Mouse (Mus musculus) urinary bladder, postnatal 14 days (tissue): ENCODE results near the gene Cpm.

ENCODE experiments used
- DNase-seq: peaks from one replicate; pipeline ENCODE4 v3.0.0; 2021; ENCODE audit warnings: low spot score

Gene Cpm

DNA sequence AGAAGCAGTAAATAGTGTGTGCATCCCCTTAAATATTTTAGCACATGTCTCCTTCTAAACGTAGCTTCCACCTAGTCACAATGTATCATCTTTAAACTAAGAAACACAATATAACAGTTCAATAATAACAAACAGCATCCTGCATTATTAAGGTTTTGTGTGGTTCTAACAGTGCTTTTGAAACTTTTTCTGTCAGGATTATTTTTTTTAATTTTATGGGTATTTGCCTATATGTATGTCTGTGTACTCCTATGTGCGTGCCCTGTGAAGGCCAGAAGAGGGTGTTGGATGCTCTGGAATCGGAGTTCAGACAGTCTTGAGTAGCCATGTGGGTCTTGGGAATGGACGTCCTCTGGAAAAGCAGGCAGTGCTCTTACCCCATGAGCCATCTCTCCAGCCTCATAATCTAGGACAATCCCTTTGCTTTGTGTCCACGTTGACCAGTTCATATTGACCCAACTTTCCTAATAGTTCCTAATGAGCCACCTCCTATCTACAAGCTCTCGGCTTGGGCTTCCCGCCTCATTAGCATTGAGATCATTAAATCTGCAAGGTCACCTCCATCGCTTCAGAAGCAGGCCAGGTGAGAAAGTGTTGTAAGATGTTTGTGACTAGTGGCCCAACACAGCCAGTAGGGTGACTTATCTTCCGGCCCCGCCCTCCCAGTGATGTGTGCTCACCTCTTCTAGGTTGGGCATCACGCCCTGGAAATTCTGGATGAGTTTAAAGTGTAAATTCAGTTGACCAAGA, 20.2 kb downstream of the Cpm start:
- no peak for DNase-seq

DNA sequence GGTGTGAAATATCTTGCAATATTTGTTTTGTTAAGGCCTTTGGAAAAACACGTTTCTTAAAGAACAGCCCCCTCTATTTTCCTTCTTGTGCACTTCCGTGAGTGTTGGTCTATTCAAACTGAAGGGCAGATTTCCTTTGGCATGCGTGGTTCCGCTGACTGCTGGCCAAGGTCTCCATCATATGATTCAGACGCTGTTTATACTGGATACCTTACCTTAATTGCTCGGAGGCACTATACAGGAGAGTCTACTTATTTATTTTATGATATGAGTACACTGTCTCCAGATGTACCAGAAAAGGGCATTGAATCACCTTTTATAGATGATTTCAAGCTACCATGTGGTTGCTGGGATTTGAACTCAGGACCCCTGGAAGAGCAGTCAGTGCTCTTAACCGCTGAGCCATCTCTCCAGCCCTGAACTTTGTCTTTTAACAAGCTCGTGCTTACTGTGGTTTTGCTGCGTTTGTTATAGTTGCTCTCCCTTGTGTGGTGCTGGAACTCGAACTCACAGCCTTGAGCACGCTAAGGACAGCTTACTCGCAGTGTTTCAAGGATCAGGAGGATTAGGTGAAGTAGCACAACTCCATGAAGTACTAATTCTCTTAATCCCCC, 20.8 kb downstream of the Cpm start:
- DNase-seq = no peak

DNA sequence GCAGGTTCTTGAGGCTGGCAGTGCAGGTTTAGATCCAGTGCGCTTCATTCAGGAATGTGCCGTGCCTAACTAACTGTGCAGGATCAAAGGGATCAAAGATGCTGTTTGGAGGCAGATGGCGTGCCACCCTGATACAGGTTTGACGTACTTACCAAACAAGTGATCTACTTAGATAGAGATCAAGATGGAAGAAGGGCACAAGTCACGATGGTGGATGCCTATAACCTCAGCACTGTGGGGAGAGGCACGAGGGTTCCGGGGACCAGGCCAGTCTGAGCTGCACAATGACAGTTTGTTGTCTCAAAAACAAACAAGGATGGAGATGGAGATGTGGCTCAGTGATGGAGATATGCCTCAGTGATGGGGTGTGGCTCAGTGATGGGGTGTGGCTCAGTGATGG, 21.4 kb downstream of the Cpm start:
- DNase-seq = no peak

DNA sequence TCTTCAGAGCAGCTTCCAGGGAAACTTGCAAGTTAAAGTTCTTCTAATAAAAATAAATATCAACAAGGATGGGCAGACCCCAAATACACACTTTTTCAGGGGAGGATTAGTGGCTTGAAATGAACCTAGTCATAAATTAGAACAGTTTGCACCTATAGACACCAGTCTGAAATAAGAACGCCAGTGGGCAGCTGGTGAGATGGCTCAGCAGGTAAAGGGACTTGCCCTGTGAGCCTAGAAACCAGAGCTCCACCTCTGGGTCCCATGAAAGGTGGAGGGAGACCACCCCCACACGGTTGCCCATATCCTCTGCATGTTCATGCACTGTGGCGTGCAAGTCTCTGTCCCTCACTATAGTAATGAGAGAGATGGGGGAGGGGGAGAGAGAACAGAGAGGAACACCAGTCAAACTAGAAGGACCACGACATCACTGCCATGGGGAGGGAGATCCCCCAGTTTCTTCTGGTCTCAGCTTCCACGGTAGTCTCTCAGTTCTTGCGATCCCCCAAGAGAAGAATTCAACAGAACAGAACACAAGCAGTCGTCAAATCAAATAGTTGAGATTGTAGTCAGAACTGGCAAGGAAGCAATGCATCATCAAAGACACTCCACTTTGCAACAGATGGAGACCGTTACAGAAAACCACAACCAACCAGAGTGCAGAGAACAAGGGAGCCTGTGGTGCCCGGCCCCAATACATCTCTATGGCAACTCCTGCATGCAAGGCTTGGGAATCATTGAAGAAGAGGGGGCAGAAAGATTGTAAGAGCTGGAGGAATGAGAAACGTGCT, 22.5 kb downstream of the Cpm start:
- no peak for DNase-seq

DNA sequence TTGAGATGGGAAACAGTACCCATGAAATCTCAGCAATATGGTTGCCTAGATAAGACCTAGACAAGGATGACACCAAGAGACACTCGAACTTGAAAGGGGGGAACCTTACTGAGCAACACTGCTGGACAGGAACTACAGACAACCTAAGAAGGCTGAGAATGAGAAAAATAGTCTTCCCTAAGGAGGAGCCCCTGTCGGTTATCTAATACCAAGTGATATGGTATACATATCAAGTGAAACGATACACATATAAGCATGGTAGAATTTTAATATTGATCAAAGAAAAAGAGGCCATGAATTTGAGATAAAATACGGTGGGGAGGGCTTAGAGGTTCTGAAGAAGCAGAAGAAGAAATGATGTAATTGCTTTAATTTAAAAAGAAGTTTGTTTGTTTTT, 23.1 kb downstream of the Cpm start:
- no peak for DNase-seq

DNA sequence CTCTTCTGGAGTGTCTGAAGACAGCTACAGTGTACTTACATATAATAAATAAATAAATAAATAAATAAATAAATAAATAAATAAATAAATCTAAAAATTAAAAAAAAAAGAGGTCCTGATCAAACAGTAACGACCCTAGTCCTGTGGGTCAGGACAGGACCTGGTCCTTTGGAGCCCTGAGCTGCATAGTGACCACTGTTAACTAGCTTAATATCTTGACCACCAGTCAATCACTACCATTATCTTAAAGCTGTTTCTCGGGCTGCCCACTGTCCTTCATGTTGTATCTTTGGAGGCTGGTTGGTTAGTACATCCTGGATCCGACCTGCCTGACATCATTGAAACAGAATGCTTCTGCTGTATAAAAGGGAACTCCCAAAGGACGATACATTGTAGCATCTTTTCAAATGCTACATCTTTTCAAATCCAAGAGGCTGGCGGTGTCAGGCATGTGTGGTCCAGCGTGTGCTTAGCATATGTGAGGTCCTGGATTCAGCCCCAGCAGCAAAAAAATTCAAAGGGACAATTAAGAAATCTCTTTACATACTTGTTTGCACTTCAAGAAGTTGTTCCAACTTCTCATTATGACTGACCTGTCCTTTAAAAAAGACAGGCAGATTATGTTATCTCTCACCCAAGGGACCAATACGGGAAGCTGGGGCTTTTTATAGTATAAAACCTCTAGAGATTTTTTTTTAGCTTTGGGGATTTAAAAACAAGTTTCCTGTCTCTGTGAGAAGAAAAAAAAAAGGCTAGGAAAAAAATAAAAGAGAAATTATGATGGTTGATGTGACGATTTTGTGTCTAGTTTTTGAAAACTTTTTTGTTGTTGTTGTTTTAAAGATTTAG, 23.9 kb downstream of the Cpm start:
- DNase-seq = no peak

DNA sequence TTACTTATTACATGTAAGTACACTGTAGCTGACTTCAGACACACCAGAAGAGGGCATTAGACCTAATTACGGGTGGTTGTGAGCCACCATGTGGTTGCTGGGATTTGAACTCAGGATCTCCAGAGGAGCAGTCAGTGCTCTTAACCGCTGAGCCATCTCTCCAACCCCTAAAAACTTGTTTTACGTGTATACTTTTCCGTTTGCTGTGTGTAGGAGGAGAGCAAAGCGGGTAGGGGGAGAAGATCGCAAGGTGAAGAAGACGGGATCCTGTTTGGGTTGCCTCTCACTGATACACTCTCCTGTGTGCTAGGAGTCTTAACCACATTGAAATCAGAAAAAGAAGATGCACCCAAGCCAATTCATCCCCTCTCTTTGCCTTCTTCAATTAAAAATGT, 24.5 kb downstream of the Cpm start:
- no peak for DNase-seq

DNA sequence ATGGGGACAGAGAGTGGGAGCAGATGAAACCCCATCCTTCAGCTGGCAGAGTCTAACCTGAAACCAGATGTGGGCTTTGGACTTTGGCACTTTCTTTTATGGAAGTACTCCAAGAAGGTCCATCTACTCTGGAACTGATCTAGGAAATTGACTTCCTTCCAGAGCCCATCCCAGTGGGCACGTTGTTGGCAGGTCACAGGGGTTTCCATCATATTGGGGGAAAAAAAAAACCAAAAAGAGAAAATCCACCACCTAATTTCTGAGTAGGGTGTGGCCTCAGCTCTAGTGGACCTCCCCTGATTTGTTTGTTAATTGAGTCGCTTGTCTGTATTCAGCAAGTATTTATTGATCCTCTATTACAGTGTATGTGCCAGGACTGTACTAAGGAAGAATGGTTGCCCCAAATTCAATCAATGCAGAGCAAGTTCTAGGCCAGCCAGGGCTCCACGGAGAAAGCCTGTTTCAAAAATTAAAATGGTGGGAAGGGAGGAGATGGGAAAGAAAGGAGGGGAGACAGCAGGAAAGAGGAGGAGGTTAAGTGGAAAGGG, 25.4 kb downstream of the Cpm start:
- DNase-seq = no peak

DNA sequence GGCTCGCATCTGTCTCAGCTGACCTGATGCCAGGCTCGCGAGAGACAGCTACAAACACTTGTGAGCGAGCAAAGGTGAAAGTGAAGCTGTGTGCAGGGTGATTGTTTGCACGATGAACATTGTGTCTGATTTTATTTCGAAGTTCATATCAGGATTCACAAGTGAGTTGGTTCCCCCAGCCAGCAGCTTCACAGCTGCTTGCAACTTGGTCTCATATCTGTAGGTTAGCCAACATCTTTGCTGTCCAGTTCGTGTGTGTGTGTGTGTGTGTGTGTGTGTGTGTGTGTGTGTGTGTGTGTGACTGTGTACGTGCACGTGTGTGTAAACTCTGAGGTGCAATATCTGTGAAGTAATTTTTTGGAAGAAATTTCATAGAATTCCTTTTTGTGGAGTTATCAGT, 26.2 kb downstream of the Cpm start:
- DNase-seq = no peak

DNA sequence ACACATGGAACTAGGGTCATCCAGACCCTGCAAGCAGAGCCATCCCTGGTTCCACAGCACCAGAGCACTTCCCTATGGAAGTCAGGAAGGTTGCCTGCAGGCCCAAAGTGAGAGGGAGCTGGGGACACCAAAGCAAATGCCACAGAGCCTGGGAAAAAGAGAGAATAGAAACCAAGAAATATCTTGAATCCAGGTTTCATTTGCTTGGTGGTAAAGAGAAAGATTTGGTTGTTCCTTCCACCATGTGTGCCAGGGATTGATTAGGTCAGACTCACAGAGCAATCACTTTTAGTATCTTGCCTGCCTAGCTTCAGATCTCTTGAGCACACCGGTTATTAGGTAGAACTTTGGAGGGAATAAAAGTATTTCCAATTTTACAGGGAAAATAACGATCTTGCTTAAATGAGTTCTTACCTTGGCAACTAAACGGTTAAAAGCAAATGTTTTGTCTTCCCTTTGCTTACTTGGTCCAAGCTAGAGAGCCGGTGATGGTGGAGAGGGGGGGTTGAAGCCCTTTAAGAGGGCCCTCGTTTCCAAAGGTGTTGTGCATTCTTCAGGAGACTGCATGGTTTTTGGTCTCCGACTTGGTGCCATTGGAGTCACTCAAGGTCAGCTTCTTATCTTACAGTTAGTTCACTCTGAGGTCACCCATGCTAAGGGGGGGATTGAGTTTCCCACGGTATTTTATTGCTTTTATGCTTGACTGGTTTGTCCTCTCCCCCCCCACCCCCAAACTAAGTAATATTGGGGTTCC, 26.8 kb downstream of the Cpm start:
- DNase-seq = no peak

DNA sequence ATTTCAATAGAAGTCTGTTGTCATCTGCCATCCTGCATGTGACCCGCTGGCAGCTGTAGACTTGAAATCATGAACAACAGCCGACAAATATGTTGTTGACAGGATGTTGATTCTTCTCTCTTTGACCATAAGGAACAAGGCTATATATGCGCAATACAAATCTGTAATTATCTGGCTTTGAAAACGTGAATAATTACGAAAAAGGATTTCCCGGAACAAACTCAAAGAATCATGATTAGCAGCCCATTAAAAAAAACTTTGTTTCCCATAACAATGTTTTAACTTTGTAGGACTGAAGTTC, 27.3 kb downstream of the Cpm start:
- no peak for DNase-seq

DNA sequence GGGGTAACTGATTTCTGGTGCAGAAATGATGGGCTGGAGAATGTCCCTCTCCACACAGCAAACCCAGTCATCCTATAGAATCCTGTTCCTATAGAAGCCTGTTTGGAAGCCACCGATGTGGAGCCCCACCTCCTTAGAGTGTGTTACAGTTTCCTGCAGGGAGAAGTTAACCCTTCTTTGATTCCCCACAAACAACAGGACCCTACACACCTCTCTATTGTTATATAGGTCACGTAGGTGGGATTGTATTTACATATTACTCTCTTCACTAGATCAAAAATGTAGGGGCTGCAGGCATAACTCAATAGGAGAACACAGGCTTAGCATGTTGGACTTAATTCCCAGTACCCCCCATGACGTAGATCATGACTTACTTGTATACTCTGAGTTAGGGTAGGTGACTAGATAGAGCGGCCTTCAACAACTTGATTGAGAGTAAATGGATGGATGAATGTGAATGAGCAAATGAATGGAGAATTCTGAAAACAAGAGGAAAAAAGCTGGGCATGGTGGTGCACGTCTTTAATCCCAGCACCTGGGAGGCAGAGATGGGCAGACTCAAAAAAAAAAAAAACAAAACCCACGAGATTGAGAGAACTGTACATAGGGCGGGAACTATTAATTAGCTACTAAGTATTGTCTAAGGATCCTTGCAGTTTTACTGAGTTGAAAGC, 27.8 kb downstream of the Cpm start:
- DNase-seq = no peak

DNA sequence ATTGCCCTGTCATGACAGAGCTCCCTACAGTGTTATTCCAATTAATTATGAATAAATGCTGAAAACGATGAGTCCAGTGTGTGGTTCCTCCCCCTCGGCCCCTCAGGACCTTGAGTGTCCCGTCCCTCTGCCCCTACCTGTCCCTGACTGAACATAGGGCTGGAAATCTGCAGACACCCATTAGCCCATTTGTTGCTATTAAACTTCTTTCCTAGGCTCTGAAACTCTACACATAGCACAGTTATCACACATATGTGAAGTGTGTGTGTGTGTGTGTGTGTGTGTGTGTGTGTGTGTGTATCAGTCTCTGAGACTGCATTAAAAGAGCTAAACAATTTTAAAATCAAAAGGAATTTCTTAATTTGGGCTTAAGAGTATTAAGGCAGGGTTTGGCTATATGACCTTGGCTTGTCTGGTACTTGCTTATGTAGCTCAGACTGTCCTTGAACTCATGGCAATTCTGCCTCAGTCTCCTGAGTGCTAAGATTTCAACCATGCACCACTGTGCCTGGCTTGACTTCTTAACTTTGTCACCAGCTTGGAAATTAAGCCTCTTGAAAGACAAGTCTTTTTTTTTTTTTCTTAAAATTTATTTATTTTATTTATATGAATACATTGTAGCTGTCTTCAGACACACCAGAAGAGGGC, 28.5 kb downstream of the Cpm start:
- DNase-seq = no peak

DNA sequence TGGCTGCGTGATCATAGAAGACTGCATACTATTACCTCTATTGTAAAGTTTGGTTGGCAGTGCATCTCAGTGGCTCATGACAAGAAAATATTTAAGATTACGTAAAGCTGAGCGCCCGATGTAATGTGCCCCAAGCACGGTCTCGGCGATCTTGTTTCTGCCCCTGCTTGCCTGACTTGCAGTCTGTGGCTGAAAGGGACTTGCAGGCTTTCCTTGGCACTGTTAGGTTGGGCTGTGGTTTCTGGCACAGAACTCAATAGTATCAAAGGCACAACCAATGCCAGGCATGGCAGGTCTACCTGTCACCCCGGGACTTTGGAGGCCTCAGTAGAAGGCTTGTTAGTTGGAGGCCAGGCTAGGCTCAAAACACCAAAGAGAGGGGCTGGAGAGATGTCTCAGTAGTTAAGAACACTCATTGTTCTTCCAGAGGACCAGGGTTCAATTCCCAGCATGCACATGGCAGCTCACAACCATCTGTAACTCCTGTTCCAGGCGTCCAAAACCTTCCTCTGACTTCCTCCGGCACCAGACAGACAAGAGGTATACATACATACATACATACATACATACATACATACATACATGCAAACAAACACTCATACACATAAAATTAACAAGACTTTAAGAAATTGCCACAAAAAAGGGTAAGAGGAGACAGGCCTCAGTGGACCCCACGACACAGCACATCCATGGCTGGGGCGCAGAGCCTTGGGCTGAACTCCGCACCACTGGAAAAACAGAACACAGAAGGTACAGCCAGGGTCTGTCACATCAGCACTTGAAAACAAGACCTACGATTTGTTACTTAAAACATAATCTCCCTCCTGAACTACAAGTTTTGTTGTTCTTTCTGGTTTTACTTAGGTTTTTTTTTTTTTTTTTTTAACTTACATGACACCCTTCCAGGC, 29.5 kb downstream of the Cpm start:
- DNase-seq = no peak

DNA sequence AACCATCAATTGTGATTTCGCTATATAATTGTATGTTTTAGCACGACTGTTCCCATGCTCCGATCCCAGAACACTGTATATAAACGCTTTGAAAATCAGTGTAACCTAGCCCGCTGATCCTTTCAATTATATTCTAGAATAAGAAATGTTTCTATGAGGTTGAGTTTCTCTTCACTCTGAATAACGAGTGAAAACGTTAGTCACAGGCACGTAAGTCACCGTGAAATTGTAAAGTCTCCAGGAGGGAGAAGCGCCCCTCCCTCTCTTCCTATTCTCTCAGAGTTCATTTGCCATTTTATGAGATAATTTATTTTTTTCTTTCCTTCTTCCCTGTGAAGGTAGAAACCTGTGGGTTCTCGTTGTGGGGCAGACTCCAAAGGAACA, 30.1 kb downstream of the Cpm start:
- no peak for DNase-seq

DNA sequence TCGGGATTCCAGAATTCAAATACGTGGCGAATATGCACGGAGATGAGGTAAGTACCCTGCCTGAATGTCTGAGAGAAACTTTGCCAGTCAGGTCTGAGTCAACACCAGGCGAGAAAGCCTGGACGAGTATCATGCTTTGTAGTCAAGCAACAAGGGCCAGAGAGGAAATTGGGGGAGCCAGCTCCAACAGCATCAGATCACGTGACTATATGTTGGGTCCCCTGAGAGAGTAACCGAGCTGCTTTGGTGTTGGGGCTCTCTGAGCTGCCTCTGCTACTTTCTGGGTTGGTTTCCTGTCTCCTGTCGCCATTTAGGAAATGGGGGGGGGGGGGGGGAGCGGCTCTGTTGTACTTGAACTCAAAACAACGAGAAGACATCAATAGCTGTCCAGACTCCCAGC, 30.5 kb downstream of the Cpm start:
- no peak for DNase-seq

DNA sequence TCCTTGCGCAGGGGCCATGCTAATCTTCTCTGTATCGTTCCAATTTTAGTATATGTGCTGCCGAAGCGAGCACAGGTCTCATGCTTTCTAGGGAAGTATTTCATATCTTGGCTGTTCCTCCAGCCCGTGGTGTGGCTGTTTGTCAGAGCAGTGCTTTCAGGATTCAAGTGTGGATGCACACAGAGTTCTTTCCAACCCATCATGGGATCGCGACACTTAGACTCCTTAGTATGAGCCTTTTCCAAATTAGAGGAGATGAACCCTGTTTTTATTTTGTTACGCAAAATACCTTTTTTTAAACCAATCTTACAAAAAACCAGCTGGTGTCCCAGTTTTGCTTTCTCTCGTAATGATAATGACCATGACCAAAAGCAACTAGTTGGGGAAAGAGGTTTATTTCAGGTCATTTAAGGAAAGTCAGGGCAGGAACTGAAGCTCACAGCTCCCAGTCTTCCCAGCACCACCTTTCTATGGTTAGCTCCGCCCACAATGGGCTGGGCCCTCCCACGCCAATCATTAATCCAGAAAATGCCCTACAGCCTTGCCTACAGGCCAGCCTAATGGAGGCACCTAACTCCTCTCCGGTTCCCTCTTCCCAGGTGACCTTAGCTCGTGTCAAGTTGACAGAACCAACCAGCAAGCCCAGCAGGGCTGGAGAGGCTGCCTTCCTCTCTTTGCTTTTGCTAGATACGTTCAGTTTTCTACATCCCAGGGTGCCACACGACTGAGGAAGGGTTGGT, 33.2 kb downstream of the Cpm start:
- peak; percentile 54 for DNase-seq

DNA sequence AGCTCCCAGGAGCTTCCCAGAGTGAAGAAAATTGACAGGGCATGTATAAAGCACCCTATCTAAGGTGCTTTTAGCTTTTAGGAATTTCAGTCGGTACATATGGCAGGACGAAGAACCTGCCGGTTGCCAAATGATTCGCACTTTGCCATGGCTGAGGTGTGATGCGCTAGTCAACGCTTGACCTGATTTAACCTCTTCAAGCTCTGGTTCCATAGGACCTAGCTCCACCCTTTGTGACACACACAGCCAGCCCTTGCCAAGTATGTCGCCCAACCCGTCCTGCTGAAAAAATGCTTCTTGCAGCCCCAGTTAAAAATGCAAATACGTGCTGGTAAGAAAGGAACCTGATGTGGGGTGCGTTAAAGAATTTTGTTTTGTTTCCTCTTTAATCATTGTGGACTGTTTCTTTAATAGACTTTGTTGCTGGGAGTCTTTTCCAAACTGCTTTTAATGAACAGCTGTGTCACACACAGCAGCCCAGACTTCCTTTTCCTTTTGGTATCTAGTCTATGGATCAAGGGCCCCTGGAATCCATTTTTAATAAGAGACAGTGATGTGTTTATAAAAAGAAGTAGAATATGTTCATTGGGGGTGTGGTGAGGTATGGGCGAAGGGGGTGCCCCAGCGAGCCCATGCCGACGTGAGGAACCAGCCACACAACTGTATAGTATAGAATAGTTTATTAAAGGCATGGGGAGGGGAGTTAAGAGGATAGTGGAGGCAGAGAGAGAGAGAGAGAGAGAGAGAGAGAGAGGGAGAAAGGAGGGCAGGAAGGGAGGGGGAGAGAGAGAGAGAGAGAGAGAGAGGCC, 34.0 kb downstream of the Cpm start:
- DNase-seq = peak; percentile 81
